Mouse (Mus musculus) adipocyte (in vitro differentiated cells): Measurements from ENCODE around the gene F11.

ENCODE experiments used
- DNase-seq: peaks from one replicate; pipeline ENCODE4 v3.0.0-alpha.2; 2016; ENCODE audit warnings: low spot score

F11 gene

DNA sequence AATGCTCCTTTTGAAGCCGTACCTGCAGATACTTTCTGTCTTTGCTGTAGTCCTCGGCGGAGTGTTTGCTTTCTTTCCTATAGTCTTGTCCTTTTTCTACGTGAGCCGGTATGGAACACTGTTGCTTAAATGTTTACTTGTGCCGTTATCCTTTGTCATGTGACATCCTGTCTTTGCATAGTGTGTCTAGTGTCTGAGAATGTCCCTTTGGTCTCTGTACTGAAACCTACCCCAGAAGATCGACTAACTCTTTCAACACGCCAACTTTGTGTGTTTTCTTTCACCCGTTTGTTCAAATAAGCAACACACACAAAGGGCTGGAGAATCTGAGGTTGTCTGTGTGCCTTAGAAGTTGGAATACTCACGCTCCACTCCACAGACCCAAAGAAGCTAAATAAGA, at the start of gene F11:
Gene F11, minus strand, starts transcription at position 112 of the 400 bp plus-strand sequence.
- no peak for DNase-seq

DNA sequence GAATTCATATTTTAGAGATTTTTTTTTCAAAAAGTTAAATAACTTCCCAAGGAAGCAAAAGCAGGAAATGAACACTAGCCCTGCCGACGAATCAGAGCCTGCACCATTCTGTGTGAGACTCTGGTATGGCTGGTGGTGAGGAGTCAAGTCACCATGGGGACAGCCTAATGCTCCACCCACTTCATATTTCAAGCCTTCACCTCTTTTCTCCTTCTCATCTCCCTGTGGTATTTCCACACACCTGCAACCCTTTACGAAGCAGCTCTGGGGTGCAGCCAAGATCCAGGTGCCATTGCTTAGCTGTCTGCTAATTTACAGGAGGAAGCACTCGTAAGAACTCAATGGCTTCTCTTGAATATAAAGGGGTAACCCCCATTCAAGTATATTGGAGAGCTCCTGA, 49.1 kb upstream of the F11 start:
- no peak for DNase-seq

DNA sequence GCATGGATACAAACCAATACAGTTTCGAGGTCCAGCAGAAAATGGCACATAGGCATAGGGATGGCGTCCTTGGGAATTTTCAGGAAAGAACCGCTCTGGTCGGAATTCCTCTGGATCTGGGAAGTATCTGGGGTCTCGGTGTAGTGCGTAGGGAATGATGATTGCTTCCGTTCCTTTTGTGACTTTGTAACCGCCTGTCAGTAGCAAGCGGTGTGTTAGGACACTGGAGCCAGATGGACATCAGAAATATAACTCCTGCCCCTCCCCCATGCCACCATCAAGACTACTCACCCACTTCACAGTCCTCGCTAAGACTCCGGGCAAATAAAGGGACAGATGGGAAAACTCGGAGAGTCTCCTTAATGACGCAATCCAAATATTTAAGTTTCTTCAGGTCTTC, 46.5 kb upstream of the F11 start, which contains the start of gene Gm45753:
Gene Gm45753, minus strand, starts transcription at position 101 of the 400 bp plus-strand sequence.
- no peak for DNase-seq

DNA sequence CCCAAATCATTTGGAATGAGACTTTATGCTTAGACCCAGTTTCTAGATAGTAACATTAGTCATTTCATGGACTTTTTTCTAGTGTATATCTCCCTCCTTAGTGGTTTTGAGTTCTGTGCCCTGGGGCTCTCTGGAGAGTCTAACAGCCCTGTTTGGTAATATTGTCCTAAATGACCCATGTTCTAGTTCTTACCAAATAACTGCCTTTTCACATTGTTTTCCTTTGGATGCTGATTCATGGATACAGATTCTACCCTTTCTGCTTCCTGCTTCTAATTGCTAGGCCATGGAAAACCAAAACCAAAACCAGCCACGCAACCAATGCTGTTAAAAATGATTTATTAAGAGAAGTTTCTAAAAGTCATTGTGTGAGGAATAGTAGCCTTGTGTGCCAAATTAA, 43.6 kb upstream of the F11 start:
- peak; percentile 75 for DNase-seq

DNA sequence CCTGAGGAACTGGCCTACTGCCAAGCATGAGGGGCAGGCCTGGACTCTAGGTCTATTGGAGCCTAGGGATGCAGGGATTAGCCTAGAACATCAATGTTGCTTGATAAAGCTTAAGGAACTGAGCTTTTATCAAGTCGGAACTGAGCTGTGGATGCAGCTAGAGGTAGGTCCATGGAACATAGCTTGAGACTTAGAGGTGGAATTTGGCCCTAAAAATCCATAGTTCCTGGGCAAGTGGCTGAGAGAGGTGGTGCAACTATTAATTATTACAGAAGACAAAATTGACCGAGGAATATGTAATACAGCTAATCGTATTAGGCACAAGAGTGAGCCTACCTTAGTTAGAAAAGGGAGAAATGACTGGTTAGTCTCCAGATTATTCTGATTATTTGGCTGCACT, 42.5 kb upstream of the F11 start:
- no peak for DNase-seq

DNA sequence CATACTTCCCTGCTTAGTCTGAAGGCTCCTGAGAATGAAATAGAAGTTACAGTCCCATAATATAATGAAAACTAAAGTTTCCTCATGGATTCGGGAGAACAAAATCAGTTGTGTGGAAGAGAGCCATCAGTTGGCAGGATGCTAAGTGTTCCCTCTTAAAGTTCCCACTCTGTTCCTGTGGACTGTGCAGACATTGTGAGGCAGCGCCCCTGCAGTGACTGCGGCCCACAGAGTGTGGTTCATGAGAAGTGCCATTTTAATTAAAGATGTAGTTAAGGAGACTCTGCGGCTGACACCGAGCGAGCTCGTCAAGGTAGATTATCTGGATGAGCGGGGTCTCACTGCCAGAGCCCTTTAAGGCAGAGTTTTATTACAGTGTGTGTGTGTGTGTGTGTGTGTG, 40.6 kb upstream of the F11 start:
- no peak for DNase-seq

DNA sequence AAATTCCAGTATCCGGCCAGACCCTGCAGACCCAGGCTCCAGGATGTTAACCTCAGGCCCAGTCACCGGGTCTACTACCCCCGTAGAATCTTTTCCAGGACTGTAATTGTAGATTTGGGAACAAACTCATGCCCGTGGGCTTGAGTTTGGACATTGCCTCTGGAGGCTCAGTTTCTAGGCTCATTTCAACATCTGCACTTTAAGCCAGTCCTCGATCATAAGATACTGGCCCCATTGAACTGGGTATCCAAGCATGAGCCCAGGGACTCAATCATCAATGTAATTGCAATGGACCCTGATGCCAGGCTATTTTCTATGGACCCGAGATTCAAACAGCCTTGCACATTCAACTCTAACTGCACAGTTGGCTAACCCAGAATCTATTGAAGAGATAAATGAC, 33.4 kb upstream of the F11 start:
- DNase-seq: no peak

DNA sequence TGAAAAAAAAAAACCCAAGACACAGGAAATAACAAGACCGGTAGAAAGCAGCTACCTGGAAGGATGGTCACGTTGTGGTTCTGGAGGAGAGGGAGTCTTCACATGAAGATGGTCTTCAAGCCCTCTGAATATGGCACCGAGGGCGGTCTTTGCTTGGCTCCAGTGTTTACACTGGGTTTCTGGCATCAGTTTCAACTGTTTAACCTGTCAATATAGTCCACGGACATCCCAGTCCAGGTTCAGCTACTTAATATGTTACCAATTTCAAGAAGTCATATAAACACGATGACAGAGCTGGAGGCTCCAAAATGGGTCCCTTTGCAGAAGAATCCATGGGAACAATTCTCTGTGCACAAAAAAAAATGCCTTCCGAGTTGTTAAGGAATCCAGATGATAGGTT, 32.9 kb upstream of the F11 start, which contains the start of gene Klkb1:
Gene Klkb1, minus strand, starts transcription at position 173 of the 400 bp plus-strand sequence.
- no peak for DNase-seq

DNA sequence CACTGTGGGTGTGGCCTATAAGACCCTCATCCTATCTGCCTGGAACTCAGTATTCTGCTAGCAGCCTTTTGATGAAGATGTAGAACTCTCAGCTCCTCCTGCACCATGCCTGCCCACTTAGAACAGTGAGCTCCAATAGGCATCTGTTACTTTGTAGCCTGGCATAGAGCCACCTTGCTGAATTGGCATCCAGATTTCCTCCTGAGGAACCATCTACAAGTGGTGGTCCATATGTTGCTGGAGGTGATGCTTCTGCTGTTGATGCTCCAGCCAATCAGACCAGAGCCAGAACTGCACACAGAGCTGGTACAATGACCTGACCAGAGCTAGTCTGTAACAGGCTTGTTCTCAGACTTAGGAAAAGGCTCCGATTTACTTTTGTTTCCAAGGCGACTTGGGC, 30.0 kb upstream of the F11 start:
- no peak for DNase-seq

DNA sequence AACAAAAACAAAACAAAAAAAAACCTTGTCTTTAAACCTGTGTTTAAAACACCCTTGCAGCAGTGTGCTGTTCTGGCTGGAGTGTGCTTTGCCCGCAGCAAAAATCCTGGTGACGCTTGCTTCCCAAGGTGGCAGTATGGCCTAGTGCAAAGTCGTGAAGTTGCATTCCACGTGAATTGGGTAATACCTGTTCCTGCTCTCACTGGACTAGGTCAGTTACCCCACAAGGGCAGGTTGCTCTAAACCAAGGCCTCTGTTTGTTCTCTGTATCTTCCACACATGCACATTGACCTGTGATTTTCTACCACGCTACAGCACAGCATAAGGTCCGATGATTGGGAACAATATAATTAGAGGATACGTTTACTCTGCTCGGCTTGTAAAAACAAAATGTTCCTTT, 19.8 kb upstream of the F11 start:
- DNase-seq: no peak

DNA sequence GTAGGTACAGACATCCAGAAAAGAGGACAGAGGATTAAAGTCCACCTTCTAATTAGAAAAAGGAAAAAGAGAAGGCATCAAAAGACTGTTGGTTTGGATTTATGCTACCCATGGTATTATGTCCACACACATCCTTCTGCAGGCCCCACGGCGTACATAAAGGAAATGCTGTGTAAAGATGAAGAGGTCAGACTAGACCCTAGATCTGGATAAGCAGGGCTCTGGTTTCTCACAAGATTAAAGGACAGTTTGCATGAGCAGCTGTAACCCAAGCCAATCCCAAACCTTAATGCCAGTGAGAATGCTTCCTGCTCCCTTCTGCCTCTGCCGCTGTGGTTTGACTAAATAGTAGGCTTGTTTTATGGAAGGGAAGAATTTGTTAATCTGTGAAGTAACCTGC, 15.6 kb upstream of the F11 start:
- DNase-seq: no peak

DNA sequence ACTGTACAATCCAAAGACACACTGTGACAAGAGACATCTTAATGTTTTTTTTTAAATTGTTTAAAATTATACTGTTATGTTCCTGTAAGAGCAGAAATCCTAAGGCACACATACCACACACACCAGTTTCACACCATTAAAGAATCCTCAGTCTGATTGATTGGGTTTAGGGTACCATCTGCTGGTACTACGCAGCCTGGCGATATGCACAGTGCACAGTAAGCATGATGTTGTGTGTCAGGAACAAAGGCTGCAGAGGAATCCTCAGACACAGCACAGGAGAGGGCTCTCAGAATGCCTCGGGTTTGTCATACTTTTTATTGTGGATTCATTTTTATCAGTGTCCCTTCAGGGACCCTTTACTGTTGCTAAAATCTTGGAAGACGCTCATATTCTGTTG, 12.5 kb upstream of the F11 start:
- no peak for DNase-seq

DNA sequence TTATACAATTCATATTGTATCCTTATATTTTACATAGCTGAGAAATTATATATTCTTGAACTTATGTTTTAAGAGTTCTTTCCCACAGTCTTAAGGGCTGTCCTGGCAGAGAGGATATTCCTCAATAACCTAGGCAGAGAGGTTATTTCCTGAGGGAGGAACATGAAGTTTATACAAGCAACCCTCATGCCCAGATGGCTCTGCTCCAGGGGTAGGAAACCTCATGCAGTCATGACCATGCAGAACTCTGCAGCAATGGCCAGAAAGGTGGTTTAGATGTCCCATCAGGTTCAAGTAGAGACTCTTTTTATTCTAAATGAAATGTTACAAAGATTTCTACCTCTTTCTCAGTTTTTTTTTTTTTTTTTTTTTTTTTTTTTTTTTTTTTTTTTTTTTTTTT, 7.2 kb upstream of the F11 start:
- peak; percentile 41 for DNase-seq

DNA sequence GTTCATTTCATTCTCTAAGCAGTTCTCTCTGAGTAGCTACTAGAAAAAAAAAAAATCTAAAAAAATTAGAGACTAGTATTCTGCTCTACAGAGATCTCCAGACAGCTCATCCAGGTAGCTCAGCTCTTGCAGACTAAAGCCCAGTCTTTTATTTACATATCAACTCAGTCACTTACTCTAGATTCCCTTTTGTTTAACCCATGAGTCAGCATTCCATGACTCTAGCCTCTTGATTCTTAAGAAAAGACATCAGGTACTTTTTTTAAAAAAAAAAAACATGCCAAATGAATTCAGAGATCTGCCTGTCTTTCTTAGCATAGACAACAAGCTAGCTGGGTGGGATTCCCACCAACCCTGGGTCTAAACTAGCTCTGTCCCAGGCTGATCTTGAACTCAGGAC, 6.7 kb upstream of the F11 start:
- no peak for DNase-seq

DNA sequence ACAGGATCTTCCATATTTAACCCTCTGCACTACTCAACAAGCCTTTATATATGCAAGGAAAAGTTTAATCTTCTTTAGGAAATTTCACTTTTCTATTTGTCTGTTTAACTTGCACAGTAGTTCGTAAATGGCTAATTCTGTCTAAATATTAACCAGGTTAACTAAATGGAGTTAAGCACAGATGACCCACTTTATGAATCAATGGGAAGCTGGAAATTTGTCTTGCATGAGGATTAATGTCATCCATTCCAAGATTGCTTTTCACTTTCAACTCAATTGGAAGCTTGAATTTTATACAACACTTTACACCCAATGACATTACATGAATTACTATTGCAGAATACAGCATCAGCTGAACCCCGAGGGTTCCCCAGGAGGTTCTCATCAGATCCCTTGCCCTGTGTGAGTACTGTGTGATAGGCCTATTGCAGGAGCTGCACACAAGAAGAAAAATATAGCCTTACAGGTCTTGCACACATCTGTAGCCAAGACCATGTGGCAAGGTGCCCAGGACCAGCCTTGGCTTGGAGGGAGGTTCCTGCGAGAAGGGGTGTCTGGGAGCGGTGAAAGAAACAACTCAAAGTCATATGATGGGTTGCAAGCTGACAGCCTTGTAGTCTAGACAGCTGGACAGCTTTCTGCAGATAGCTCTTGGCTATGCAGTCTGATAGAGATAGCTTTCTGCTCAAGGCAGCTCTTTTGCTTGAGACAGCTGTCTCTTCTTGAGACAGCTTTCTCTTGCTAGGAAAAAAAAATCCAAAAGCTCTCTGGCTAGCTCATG, 6.0 kb upstream of the F11 start:
- peak; percentile 36 for DNase-seq

DNA sequence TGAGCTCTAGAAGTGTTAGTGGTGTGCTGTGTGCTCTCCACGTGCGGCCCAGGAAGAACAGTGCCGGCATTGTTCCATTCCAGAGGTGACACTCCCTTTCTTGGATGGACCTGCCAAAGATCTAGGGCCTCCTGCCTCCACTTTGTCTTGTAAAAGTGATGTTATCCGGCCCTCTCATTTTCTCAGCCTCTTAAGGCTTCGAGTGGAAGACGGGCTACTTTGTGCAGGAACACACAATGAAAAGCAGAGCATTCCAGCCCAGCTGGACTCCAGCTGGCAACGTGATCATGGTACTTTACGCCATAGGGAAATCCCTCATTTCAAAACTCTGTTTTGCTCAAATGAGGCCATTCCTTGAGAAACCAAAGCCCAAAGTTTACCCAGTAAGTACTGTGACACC, 5.2 kb upstream of the F11 start:
- peak; percentile 7 for DNase-seq

DNA sequence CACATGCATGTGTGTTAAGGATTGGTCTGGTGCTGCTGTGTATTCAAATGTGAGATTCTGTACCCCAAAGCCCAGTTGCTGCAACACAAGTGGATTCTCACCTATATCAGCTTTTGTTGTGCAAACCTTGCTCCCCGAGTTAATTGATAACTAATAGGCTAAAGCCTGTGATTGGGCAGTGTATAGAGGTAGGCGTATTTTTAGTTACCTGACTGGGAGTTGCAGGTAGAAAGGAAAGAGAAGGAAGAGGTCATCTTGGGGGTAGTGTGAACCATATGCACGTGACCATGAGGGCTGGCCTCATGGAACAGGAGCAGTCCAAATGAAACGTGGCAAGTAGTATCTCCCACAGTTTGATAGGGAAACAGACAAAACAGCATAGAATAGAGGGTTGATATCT, 3.1 kb upstream of the F11 start:
- DNase-seq: no peak

DNA sequence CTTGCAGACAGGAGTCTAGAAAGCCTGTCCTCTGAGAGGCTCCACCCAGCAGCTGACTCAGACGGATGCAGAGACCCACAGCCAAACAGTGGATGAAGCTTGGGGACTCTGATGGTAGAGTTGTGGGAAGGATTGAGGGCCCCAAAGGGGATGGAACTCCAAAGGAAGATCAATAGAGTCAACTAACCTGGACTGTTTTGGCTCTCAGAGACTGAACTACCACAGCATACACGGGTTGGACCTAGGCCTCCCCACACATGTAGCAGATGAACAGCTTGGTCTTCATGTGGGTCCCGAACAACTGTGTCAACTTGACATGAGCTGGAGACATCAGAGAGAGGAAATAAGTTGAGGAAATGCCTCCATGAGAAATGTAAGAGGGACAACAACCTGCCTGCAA, 1.0 kb upstream of the F11 start:
- DNase-seq: no peak

DNA sequence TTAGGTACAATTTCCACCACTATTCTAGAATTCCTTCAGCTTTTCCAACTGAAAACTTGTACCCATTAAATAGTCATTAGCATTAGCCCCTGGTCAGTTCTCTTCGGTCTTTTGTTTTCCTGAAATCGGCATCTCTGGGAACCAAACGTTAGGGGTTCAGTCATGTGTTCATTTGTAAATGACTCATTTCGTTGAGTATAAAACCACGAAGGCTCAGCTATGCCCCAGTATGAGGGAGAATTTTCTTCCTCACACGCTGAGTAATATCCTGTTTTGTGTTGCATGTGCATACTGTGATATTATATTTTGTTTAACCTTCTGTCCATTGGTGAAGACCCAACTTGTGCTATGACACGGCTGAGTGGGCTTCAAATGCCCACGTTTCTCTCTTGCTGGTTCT, 3.4 kb downstream of the F11 start:
- DNase-seq: no peak

DNA sequence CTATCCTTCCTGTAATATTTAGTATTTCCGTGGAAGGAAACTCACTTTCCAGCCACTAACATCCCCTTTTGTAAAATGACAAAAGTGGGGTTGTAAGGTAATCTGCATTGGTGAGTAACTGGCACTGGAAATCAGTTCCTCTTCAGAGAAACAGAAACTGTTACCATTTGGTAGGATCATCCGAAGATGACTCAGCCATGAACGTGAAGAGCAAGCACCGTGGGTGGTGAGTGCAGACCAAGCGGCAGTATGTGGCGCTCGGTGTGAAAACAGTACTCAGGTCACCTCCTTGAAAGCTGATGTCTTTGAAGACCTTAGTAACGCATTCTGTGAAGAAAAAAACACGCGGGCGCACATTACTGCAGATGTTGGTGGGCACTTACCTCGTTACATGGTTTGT, 6.8 kb downstream of the F11 start:
- no peak for DNase-seq

DNA sequence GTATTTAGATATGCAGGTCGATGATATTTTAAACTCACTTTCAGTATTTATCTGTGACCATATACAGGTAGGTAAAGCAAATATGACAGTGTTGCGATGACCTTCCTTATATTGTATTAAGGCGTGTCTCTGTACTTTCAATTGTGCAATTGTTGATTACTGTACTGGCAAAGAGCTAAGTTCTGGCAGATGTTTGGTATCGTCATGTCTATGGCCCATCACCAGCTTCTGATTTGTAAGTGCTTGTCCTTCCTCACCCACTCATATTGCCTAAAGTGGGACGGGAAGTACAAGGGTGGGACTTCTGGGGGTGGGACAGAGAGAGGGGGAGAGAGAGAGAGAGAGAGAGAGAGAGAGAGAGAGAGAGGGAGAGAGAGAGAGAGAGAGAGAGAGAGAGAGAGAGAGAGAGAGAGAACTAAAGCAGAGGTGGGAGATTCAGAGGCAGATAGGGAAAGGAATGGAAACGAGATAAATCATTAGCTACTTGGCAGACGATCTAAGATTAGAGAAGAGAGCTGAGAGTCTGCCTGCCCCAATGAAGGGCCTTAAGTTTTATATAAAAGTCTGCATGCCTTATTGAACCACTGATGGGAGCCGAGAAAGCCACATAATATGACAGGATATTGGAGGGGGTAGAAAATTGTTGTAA, 7.5 kb downstream of the F11 start:
- DNase-seq: no peak

DNA sequence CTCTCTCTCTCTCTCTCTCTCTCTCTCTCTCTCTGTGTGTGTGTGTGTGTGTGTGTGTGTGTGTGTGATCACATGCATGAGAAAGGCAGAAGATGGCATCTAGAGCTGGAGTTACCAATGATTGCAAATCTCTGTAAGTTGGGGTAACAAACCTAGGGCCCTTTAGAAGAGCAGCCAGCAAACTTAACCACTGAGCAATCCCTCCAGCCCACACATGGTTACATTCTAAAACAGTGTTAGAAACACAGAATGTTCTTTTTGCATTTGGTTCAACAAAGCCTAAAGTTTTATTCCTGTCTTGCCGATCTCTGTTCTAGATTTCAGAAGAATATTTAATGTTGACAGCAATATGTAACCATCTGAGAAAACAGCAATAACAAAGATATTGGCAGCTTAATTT, 8.2 kb downstream of the F11 start:
- no peak for DNase-seq

DNA sequence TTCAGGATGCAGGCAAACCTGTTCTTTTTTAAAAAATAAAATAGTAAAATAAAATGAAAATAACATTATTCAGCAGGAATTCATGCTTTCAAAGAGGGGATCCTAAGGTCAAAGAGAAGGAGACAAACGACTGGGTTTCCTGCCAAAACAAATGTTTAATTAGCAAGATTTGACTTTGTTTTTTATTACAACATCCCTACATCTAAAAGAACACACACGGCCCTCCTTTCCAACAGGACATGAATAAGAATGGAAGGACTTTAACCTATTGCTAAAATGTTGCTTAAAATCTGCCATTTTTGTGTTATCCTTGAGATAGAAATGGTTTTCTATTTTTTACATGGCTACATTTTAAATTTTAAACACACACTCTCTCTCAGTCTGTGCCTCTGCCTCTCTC, 8.7 kb downstream of the F11 start:
- DNase-seq: no peak

DNA sequence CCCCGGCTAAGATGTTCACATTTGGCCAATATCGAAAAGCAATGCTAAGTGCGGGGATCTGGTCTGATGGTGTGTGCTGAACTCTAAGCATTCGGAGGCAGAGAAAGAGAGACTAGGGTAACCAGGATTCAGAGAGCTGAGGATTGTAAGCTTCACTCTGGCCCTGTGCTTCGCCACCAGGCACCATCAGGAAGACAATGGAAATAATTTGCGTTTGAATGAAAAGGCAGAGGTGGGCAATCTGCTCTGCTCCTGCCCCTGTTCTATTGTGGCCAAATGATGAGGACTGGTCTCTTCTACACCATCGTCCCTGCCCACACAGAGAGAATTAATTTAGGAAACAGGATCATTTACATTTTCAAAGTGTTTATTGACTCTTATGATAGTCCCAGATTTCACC, 15.5 kb downstream of the F11 start:
- no peak for DNase-seq
